Mouse (Mus musculus): ENCODE results near the gene Grik1. TPM values are rescaled to one million over a fixed set of nuclear protein-coding genes. Genes with fewer than 3 reads are reported as not detected.

Gene Grik1
- polyA plus RNA-seq, 1 experiment from 2014 or later, result 44.2 TPM

- no peaks in the 10 kb centered on the region for H3K36me3 ChIP-seq (ENCODE audit: control insufficient read depth, insufficient read depth, low read length)
- no peak overlapping the region for H3K9ac ChIP-seq (replicated peaks; ENCODE audit: low read depth, low read length)
- ATAC-seq (ENCODE audit: low read depth), result no peak
- H3K27ac ChIP-seq (ENCODE audit: low read depth, low read length), result no peak overlapping the region
- no peaks in the 10 kb centered on the region for H3K27me3 ChIP-seq (ENCODE audit: control insufficient read depth, insufficient read depth, low read length)
- no peak overlapping the region for H3K4me3 ChIP-seq (ENCODE audit: low read depth, low read length)
- WGBS, result 51% methylated on average over 6 of the region's 6 CpGs
- no peaks in the 10 kb centered on the region for H3K4me1 ChIP-seq (ENCODE audit: control insufficient read depth, insufficient read depth, low read length)
- no peaks in the 10 kb centered on the region for H3K9me3 ChIP-seq (ENCODE audit: control insufficient read depth, low read length)
- H3K4me2 ChIP-seq (ENCODE audit: low read depth, low read length), result no peak overlapping the region
Measured at GRCm38 (mm10) chr16:87961419-87961818, 328.6 kb downstream of the Grik1 start.

DNA sequence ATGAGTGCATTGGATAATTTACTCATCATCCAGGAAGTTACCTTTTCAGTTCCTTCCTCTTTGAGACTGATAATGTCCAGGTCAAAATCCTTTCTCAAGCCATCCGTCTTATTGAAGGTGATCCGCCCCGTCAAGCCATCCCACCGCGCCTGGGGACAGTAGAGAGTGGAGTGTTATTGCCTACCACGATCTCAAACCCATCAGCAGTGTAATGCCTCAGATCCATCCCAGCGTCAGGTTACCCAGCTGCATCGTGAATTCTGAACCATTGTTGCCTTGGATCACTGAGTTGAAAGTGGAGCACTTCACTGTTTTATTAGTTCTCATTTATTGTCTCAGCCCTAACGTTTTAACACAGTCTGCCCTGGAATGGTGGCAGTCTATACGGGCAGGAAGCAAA is 332.6 kb downstream of the Grik1 start:
- Histone ChIP-seq H3K36me3 (ENCODE audit: control insufficient read depth, insufficient read depth, low read length) (no peaks in the 10 kb centered on the region), H3K4me1 (ENCODE audit: control insufficient read depth, insufficient read depth, low read length) (no peaks in the 10 kb centered on the region), H3K4me3 (ENCODE audit: low read depth, low read length) (no peak overlapping the region), H3K9ac (replicated peaks; ENCODE audit: low read depth, low read length) (no peak overlapping the region), H3K9me3 (ENCODE audit: control insufficient read depth, low read length) (no peaks in the 10 kb centered on the region), H3K27ac (ENCODE audit: low read depth, low read length) (no peak overlapping the region), H3K4me2 (ENCODE audit: low read depth, low read length) (no peak overlapping the region), H3K27me3 (ENCODE audit: control insufficient read depth, insufficient read depth, low read length) (no peaks in the 10 kb centered on the region)
- ATAC-seq (ENCODE audit: low read depth), result no peak
- WGBS, result 45% methylated on average over 10 of the region's 10 CpGs

GRCm38 (mm10) chr16:87956178-87956577 is 333.9 kb downstream of the Grik1 start:
- no peaks in the 10 kb centered on the region for H3K36me3 ChIP-seq (ENCODE audit: control insufficient read depth, insufficient read depth, low read length)
- no peak for ATAC-seq (ENCODE audit: low read depth)
- H3K4me3 ChIP-seq (ENCODE audit: low read depth, low read length), result no peak overlapping the region
- no peaks in the 10 kb centered on the region for H3K27me3 ChIP-seq (ENCODE audit: control insufficient read depth, insufficient read depth, low read length)
- WGBS, result 76% methylated on average over 5 of the region's 5 CpGs
- H3K4me2 ChIP-seq (ENCODE audit: low read depth, low read length), result no peak overlapping the region
- H3K9me3 ChIP-seq (ENCODE audit: control insufficient read depth, low read length), result no peaks in the 10 kb centered on the region
- no peak overlapping the region for H3K9ac ChIP-seq (replicated peaks; ENCODE audit: low read depth, low read length)
- H3K27ac ChIP-seq (ENCODE audit: low read depth, low read length), result no peak overlapping the region
- no peaks in the 10 kb centered on the region for H3K4me1 ChIP-seq (ENCODE audit: control insufficient read depth, insufficient read depth, low read length)

GRCm38 (mm10) chr16:87954715-87955441 is 335.2 kb downstream of the Grik1 start:
- H3K9ac ChIP-seq (replicated peaks; ENCODE audit: low read depth, low read length), result no peak overlapping the region
- no peak overlapping the region for H3K4me3 ChIP-seq (ENCODE audit: low read depth, low read length)
- no peaks in the 10 kb centered on the region for H3K9me3 ChIP-seq (ENCODE audit: control insufficient read depth, low read length)
- no peaks in the 10 kb centered on the region for H3K36me3 ChIP-seq (ENCODE audit: control insufficient read depth, insufficient read depth, low read length)
- H3K27me3 ChIP-seq (ENCODE audit: control insufficient read depth, insufficient read depth, low read length), result no peaks in the 10 kb centered on the region
- ATAC-seq (ENCODE audit: low read depth), result no peak; the same call in 1 of the 2 replicates
- H3K4me1 ChIP-seq (ENCODE audit: control insufficient read depth, insufficient read depth, low read length), result no peaks in the 10 kb centered on the region
- H3K4me2 ChIP-seq (ENCODE audit: low read depth, low read length), result no peak overlapping the region
- 75% methylated on average over 9 of the region's 9 CpGs for WGBS
- H3K27ac ChIP-seq (ENCODE audit: low read depth, low read length), result no peak overlapping the region

DNA sequence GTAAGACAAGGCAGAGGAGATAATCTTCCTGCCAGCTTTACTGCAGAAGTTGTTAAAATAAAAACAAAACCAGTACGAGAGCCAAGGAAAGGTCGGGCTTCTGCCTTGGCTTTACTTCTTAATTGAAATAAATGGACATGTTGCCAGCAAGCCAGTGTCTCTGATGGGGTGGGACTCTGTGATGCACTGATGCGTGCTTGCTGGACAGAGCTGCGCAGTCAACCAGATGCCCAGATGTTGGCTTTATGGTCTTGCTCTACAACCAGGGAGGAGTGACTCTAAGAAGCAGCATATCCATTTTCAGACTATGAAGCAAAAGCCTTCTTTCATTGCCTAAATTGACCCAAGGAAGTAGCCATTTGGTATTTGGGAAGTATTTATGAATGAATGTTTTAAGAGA is 336.9 kb downstream of the Grik1 start:
- H3K9ac ChIP-seq (replicated peaks; ENCODE audit: low read depth, low read length), result no peak overlapping the region
- no peak overlapping the region for H3K4me2 ChIP-seq (ENCODE audit: low read depth, low read length)
- H3K27ac ChIP-seq (ENCODE audit: low read depth, low read length), result no peak overlapping the region

GRCm38 (mm10) chr16:87949881-87950280 is 340.2 kb downstream of the Grik1 start:
- WGBS, result 89% methylated on average over 11 of the region's 11 CpGs
- no peaks in the 10 kb centered on the region for H3K4me1 ChIP-seq (ENCODE audit: control insufficient read depth, insufficient read depth, low read length)
- ATAC-seq (ENCODE audit: low read depth), result no peak

More for the DNA sequence above, 336.9 kb downstream of the Grik1 start:
- Histone ChIP-seq H3K4me3 (ENCODE audit: low read depth, low read length) (no peak overlapping the region), H3K4me1 (ENCODE audit: control insufficient read depth, insufficient read depth, low read length) (no peaks in the 10 kb centered on the region), H3K9me3 (ENCODE audit: control insufficient read depth, low read length) (no peaks in the 10 kb centered on the region), H3K27me3 (ENCODE audit: control insufficient read depth, insufficient read depth, low read length) (no peaks in the 10 kb centered on the region), H3K36me3 (ENCODE audit: control insufficient read depth, insufficient read depth, low read length) (no peaks in the 10 kb centered on the region)
- ATAC-seq (ENCODE audit: low read depth), result no peak
- WGBS, result 90% methylated on average over 4 of the region's 4 CpGs

GRCm38 (mm10) chr16:87948122-87948521 is 341.9 kb downstream of the Grik1 start:
- no peaks in the 10 kb centered on the region for H3K4me1 ChIP-seq (ENCODE audit: control insufficient read depth, insufficient read depth, low read length)
- no peak overlapping the region for H3K4me2 ChIP-seq (ENCODE audit: low read depth, low read length)
- ATAC-seq (ENCODE audit: low read depth), result no peak
- no peak overlapping the region for H3K9ac ChIP-seq (replicated peaks; ENCODE audit: low read depth, low read length)
- H3K36me3 ChIP-seq (ENCODE audit: control insufficient read depth, insufficient read depth, low read length), result no peaks in the 10 kb centered on the region
- no peak overlapping the region for H3K4me3 ChIP-seq (ENCODE audit: low read depth, low read length)
- no peaks in the 10 kb centered on the region for H3K9me3 ChIP-seq (ENCODE audit: control insufficient read depth, low read length)
- no peak overlapping the region for H3K27ac ChIP-seq (ENCODE audit: low read depth, low read length)
- 90% methylated on average over 4 of the region's 4 CpGs for WGBS
- no peaks in the 10 kb centered on the region for H3K27me3 ChIP-seq (ENCODE audit: control insufficient read depth, insufficient read depth, low read length)

More at GRCm38 (mm10) chr16:87949881-87950280, 340.2 kb downstream of the Grik1 start:
- Histone ChIP-seq H3K27me3 (ENCODE audit: control insufficient read depth, insufficient read depth, low read length) (no peaks in the 10 kb centered on the region), H3K4me2 (ENCODE audit: low read depth, low read length) (no peak overlapping the region), H3K36me3 (ENCODE audit: control insufficient read depth, insufficient read depth, low read length) (no peaks in the 10 kb centered on the region), H3K4me3 (ENCODE audit: low read depth, low read length) (no peak overlapping the region), H3K27ac (ENCODE audit: low read depth, low read length) (no peak overlapping the region), H3K9ac (replicated peaks; ENCODE audit: low read depth, low read length) (no peak overlapping the region), H3K9me3 (ENCODE audit: control insufficient read depth, low read length) (no peaks in the 10 kb centered on the region)

GRCm38 (mm10) chr16:87944318-87944717 is 345.7 kb downstream of the Grik1 start:
- ATAC-seq (ENCODE audit: low read depth), result no peak
- WGBS, result 83% methylated on average over 1 of the region's 1 CpGs
- Histone ChIP-seq H3K4me1 (ENCODE audit: control insufficient read depth, insufficient read depth, low read length) (no peaks in the 10 kb centered on the region), H3K27me3 (ENCODE audit: control insufficient read depth, insufficient read depth, low read length) (no peaks in the 10 kb centered on the region), H3K4me3 (ENCODE audit: low read depth, low read length) (no peak overlapping the region), H3K4me2 (ENCODE audit: low read depth, low read length) (no peak overlapping the region), H3K36me3 (ENCODE audit: control insufficient read depth, insufficient read depth, low read length) (no peaks in the 10 kb centered on the region), H3K27ac (ENCODE audit: low read depth, low read length) (no peak overlapping the region), H3K9me3 (ENCODE audit: control insufficient read depth, low read length) (no peaks in the 10 kb centered on the region), H3K9ac (replicated peaks; ENCODE audit: low read depth, low read length) (no peak overlapping the region)

DNA sequence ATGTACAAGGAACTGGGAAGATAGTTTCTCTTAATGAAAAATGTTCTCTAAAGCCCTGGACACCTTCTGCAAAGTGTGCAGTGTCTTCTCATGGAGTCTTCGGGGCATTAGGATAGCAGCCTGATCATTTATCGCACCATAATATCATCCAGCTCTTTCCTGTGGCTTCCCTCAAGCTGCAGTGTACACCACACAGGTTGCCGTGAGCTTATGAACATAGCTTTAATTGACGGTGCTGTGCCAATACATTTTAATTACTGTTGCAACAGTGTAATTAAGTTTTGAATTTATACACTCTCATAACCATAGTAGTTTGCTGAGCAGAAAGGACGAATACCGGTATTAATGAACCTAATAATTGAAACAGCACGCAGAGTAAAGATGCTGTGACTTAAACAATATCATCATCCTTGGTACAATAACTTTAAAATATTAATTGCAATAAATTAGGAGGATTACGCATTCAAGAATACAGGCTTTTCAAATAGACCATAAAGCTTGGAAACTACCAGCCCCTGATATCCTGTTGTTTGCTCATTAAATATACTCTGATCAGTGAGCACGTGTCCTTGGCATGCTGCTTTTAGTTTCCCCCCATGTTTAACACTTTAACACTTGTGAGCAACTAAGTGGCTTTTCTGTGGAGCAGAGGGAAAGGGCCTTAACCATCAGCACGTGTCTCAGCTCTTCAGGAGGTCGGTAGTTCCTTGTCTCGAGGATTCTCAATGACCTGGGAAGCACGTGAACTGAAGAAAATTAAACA is 347.8 kb downstream of the Grik1 start:
- 55% methylated on average over 13 of the region's 13 CpGs for WGBS
- Histone ChIP-seq H3K4me1 (ENCODE audit: control insufficient read depth, insufficient read depth, low read length) (no peaks in the 10 kb centered on the region), H3K9ac (replicated peaks; ENCODE audit: low read depth, low read length) (no peak overlapping the region), H3K9me3 (ENCODE audit: control insufficient read depth, low read length) (no peaks in the 10 kb centered on the region), H3K4me3 (ENCODE audit: low read depth, low read length) (no peak overlapping the region), H3K27ac (ENCODE audit: low read depth, low read length) (no peak overlapping the region), H3K4me2 (ENCODE audit: low read depth, low read length) (no peak overlapping the region), H3K36me3 (ENCODE audit: control insufficient read depth, insufficient read depth, low read length) (no peaks in the 10 kb centered on the region), H3K27me3 (ENCODE audit: control insufficient read depth, insufficient read depth, low read length) (no peaks in the 10 kb centered on the region)
- peak; percentile 91 for ATAC-seq (ENCODE audit: low read depth)

All from neural tube, embryonic 14.5 days (tissue).